Mouse (Mus musculus): ENCODE measurements around the gene Arhgef26. TPM values are rescaled to one million over a fixed set of nuclear protein-coding genes. Genes with fewer than 3 reads are reported as not detected.

Gene Arhgef26
- polyA plus RNA-seq, 1 experiment from 2014 or later, result 34.4 TPM

GRCm38 (mm10) chr3:62459483-62459882 is 121.3 kb downstream of the Arhgef26 start:
- H3K36me3 ChIP-seq (ENCODE audit: insufficient read depth, low read length), result peaks cover 17% of the 10 kb centered on the region; the same call in 1 of the 2 replicates
- ATAC-seq, result no peak
- no peaks in the 10 kb centered on the region for H3K4me1 ChIP-seq (ENCODE audit: insufficient read depth, low read depth, low read length)
- no peak overlapping the region for H3K4me3 ChIP-seq (ENCODE audit: low read depth, low read length)
- 75% methylated on average over 6 of the region's 6 CpGs for WGBS
- H3K27me3 ChIP-seq (replicated peaks; ENCODE audit: insufficient read depth, low read length), result no peaks in the 10 kb centered on the region
- H3K9ac ChIP-seq (replicated peaks; ENCODE audit: low read depth), result no peak overlapping the region
- TF ChIP-seq CTCF (IDR thresholded peaks at IDR 0.05), result no peak
- TF ChIP-seq EP300 (IDR thresholded peaks at IDR 0.05), result no peak
- no peaks in the 10 kb centered on the region for H3K9me3 ChIP-seq (ENCODE audit: low read length)
- no peak overlapping the region for H3K4me2 ChIP-seq (replicated peaks; ENCODE audit: low read depth, low read length)
- DNase-seq (ENCODE audit: low spot score), result no peak
- H3K27ac ChIP-seq (ENCODE audit: low read length), result no peak overlapping the region

- H3K36me3 ChIP-seq (ENCODE audit: insufficient read depth, low read length), result peaks cover 22% of the 10 kb centered on the region
- no peak for ATAC-seq
- no peaks in the 10 kb centered on the region for H3K9me3 ChIP-seq (ENCODE audit: low read length)
- 64% methylated on average over 3 of the region's 3 CpGs for WGBS
- DNase-seq (ENCODE audit: low spot score), result no peak
- H3K4me2 ChIP-seq (replicated peaks; ENCODE audit: low read depth, low read length), result no peak overlapping the region
- no peak overlapping the region for H3K4me3 ChIP-seq (ENCODE audit: low read depth, low read length)
- H3K9ac ChIP-seq (replicated peaks; ENCODE audit: low read depth), result no peak overlapping the region
- H3K27me3 ChIP-seq (replicated peaks; ENCODE audit: insufficient read depth, low read length), result no peaks in the 10 kb centered on the region
- H3K4me1 ChIP-seq (ENCODE audit: insufficient read depth, low read depth, low read length), result no peaks in the 10 kb centered on the region
- no peak overlapping the region for H3K27ac ChIP-seq (ENCODE audit: low read length)
- TF ChIP-seq EP300 (IDR thresholded peaks at IDR 0.05) (no peak), CTCF (IDR thresholded peaks at IDR 0.05) (no peak)
Observed at GRCm38 (mm10) chr3:62464276-62464675, 126.1 kb downstream of the Arhgef26 start.

- Histone ChIP-seq H3K4me2 (replicated peaks; ENCODE audit: low read depth, low read length) (no peak overlapping the region), H3K36me3 (ENCODE audit: insufficient read depth, low read length) (peaks cover 38% of the 10 kb centered on the region), H3K27me3 (replicated peaks; ENCODE audit: insufficient read depth, low read length) (no peaks in the 10 kb centered on the region), H3K9me3 (ENCODE audit: low read length) (no peaks in the 10 kb centered on the region), H3K4me1 (ENCODE audit: insufficient read depth, low read depth, low read length) (no peaks in the 10 kb centered on the region), H3K4me3 (ENCODE audit: low read depth, low read length) (no peak overlapping the region), H3K9ac (replicated peaks; ENCODE audit: low read depth) (no peak overlapping the region), H3K27ac (ENCODE audit: low read length) (no peak overlapping the region)
- ATAC-seq, result peak; percentile 35; the same call in 1 of the 2 replicates
- TF ChIP-seq EP300 (IDR thresholded peaks at IDR 0.05) (no peak), CTCF (IDR thresholded peaks at IDR 0.05) (no peak; the same call in 1 of the 2 replicates)
- DNase-seq (ENCODE audit: low spot score), result peak; percentile 71
- 83% methylated on average over 1 of the region's 1 CpGs for WGBS
Observed at GRCm38 (mm10) chr3:62470179-62470578, 132.0 kb downstream of the Arhgef26 start.

GRCm38 (mm10) chr3:62484340-62484739 is 146.2 kb downstream of the Arhgef26 start:
- H3K36me3 ChIP-seq (ENCODE audit: insufficient read depth, low read length), result peaks cover 19% of the 10 kb centered on the region
- no peaks in the 10 kb centered on the region for H3K9me3 ChIP-seq (ENCODE audit: low read length)
- ATAC-seq (no peak), DNase-seq (ENCODE audit: low spot score) (no peak)
- WGBS, result 97% methylated on average over 2 of the region's 2 CpGs
- H3K27ac ChIP-seq (ENCODE audit: low read length), result no peak overlapping the region
- H3K9ac ChIP-seq (replicated peaks; ENCODE audit: low read depth), result no peak overlapping the region
- no peak for TF ChIP-seq EP300 (IDR thresholded peaks at IDR 0.05)
- no peak overlapping the region for H3K4me3 ChIP-seq (ENCODE audit: low read depth, low read length)
- H3K27me3 ChIP-seq (replicated peaks; ENCODE audit: insufficient read depth, low read length), result no peaks in the 10 kb centered on the region
- no peaks in the 10 kb centered on the region for H3K4me1 ChIP-seq (ENCODE audit: insufficient read depth, low read depth, low read length)
- H3K4me2 ChIP-seq (replicated peaks; ENCODE audit: low read depth, low read length), result no peak overlapping the region

- no peak overlapping the region for H3K9ac ChIP-seq (replicated peaks; ENCODE audit: low read depth)
- ATAC-seq, result no peak
- no peak overlapping the region for H3K4me3 ChIP-seq (ENCODE audit: low read depth, low read length)
- H3K4me1 ChIP-seq (ENCODE audit: insufficient read depth, low read depth, low read length), result no peaks in the 10 kb centered on the region
- DNase-seq (ENCODE audit: low spot score), result no peak
- H3K36me3 ChIP-seq (ENCODE audit: insufficient read depth, low read length), result peaks cover 18% of the 10 kb centered on the region; the same call in 1 of the 2 replicates
- no peaks in the 10 kb centered on the region for H3K9me3 ChIP-seq (ENCODE audit: low read length)
- no peak overlapping the region for H3K4me2 ChIP-seq (replicated peaks; ENCODE audit: low read depth, low read length)
- no peak overlapping the region for H3K27ac ChIP-seq (ENCODE audit: low read length)
- TF ChIP-seq CTCF (IDR thresholded peaks at IDR 0.05), result no peak
- no peak for TF ChIP-seq EP300 (IDR thresholded peaks at IDR 0.05)
- WGBS, result 76% methylated on average over 6 of the region's 6 CpGs
- no peaks in the 10 kb centered on the region for H3K27me3 ChIP-seq (replicated peaks; ENCODE audit: insufficient read depth, low read length)
Observed at GRCm38 (mm10) chr3:62492568-62492967, 154.4 kb downstream of the Arhgef26 start.

- no peaks in the 10 kb centered on the region for H3K9me3 ChIP-seq (ENCODE audit: low read length)
- ATAC-seq (no peak), DNase-seq (ENCODE audit: low spot score) (no peak)
- TF ChIP-seq EP300 (IDR thresholded peaks at IDR 0.05) (no peak), CTCF (IDR thresholded peaks at IDR 0.05) (no peak)
- no peaks in the 10 kb centered on the region for H3K27me3 ChIP-seq (replicated peaks; ENCODE audit: insufficient read depth, low read length)
- no peak overlapping the region for H3K4me3 ChIP-seq (ENCODE audit: low read depth, low read length)
- no peak overlapping the region for H3K4me2 ChIP-seq (replicated peaks; ENCODE audit: low read depth, low read length)
- WGBS, result 66% methylated on average over 4 of the region's 4 CpGs
- H3K27ac ChIP-seq (ENCODE audit: low read length), result no peak overlapping the region
- H3K4me1 ChIP-seq (ENCODE audit: insufficient read depth, low read depth, low read length), result no peaks in the 10 kb centered on the region
- H3K9ac ChIP-seq (replicated peaks; ENCODE audit: low read depth), result no peak overlapping the region
- H3K36me3 ChIP-seq (ENCODE audit: insufficient read depth, low read length), result peaks cover 23% of the 10 kb centered on the region; the same call in 1 of the 2 replicates
Observed at GRCm38 (mm10) chr3:62499327-62499726, 161.2 kb downstream of the Arhgef26 start.
